Mouse (Mus musculus): ENCODE results near the gene Actrt1.

Actrt1 gene

GRCm38 (mm10) chrX:46328707-46329106 is at the start of gene Actrt1:
Actrt1 (plus strand) TSS chrX:46329007.
- in situ Hi-C loops (cut with MboI, MseI): no loop called here

- in situ Hi-C loops (cut with MboI, MseI): no loop called here
Observed at GRCm38 (mm10) chrX:46331463-46332115, 2.8 kb downstream of the Actrt1 start.
